Mouse (Mus musculus) neural tube, embryonic 11.5 days (tissue): Measurements from ENCODE around the gene Ankrd52. TPM values are rescaled to one million over a fixed set of nuclear protein-coding genes. Genes with fewer than 3 reads are reported as not detected.

Experiments used
- ATAC-seq: fragments of 200-750 bp; cut with Nextera tagmentation; 2 replicates; pipeline ENCODE4 v1.8.0; 2017; ENCODE audit warnings: moderate number of reproducible peaks, mild to moderate bottlenecking, moderate TSS enrichment, moderate library complexity; ENCODE audit not compliant: insufficient read depth, low FRiP score, low TSS enrichment
- DNase-seq: peaks from one replicate; pipeline ENCODE4 v3.0.0-alpha.2; 2015; ENCODE audit warnings: low spot score
- H3K27ac ChIP-seq: fragments of 300-500 bp; sonication (generic); 2 replicates; pipeline ENCODE4 v1.5.1; 2014; ENCODE audit warnings: low read depth, mild to moderate bottlenecking, low read length
- H3K27me3 ChIP-seq: fragments of 300-500 bp; sonication (generic); 2 replicates; pipeline ENCODE4 v1.6.1; 2014; ENCODE audit warnings: mild to moderate bottlenecking, low read length, mixed read lengths; ENCODE audit not compliant: control insufficient read depth, insufficient read depth
- H3K36me3 ChIP-seq: fragments of 300-500 bp; sonication (generic); 2 replicates; pipeline ENCODE4 v1.6.1; 2014; ENCODE audit warnings: mild to moderate bottlenecking, low read length, moderate library complexity, mixed read lengths; ENCODE audit not compliant: control insufficient read depth, insufficient read depth
- H3K4me1 ChIP-seq: fragments of 300-500 bp; sonication (generic); 2 replicates; pipeline ENCODE4 v1.6.1; 2014; ENCODE audit warnings: low read length, mixed read lengths; ENCODE audit not compliant: control insufficient read depth, insufficient read depth
- H3K4me2 ChIP-seq: fragments of 300-500 bp; sonication (generic); 2 replicates; pipeline ENCODE4 v1.6.1; 2014; ENCODE audit warnings: low read depth, mild to moderate bottlenecking, moderate library complexity
- H3K4me3 ChIP-seq: fragments of 300-500 bp; sonication (generic); 2 replicates; pipeline ENCODE4 v1.5.1; 2014; ENCODE audit warnings: low read depth, low read length
- H3K9ac ChIP-seq: fragments of 300-500 bp; sonication (generic); 2 replicates; pipeline ENCODE4 v1.6.1; 2014; ENCODE audit warnings: mild to moderate bottlenecking, low read length
- H3K9me3 ChIP-seq: fragments of 300-500 bp; sonication (generic); 2 replicates; pipeline ENCODE4 v1.6.1; 2016; ENCODE audit warnings: low read length; ENCODE audit not compliant: control insufficient read depth
- WGBS: fragments of 180-500 bp; shearing (Covaris S2); extraction: QIAGEN DNeasy Blood & Tissue Kit; methylation state at CpG from one replicate; pipeline ENCODE4 v1.1.7; 2014; 5-methylcytosine and 5-hydroxymethylcytosine counted together
- polyA plus RNA-seq: library from polyadenylated mRNA; unstranded; fragments of >200 nt; fragmentation: Nextera tagmentation; extraction: Ambion mirVana; gene quantifications from 2 replicates; pipeline ENCODE4 v1.2.1, GENCODE M21; 2014

Gene Ankrd52
- polyA plus RNA-seq, 1 experiment from 2014 or later, result 9.5 TPM

GRCm38 (mm10) chr10:128388941-128389340 lies 12.0 kb downstream of the Ankrd52 start:
- Histone ChIP-seq H3K27ac (no peak overlapping the region), H3K4me2 (no peak overlapping the region), H3K9ac (no peak overlapping the region), H3K4me3 (no peak overlapping the region), H3K36me3 (peaks cover 48% of the 10 kb centered on the region), H3K4me1 (no peaks in the 10 kb centered on the region), H3K27me3 (no peaks in the 10 kb centered on the region), H3K9me3 (no peaks in the 10 kb centered on the region)
- no peak for ATAC-seq
- WGBS, result 92% methylated on average over 14 of the region's 14 CpGs
- no peak for DNase-seq

- 86% methylated on average over 6 of the region's 6 CpGs for WGBS
- Histone ChIP-seq H3K9me3 (no peaks in the 10 kb centered on the region), H3K27ac (no peak overlapping the region), H3K36me3 (peaks cover 48% of the 10 kb centered on the region), H3K4me2 (no peak overlapping the region), H3K27me3 (no peaks in the 10 kb centered on the region), H3K4me1 (no peaks in the 10 kb centered on the region), H3K9ac (no peak overlapping the region), H3K4me3 (no peak overlapping the region)
- DNase-seq, result no peak
- ATAC-seq, result no peak
Observed at GRCm38 (mm10) chr10:128389570-128389969, 12.7 kb downstream of the Ankrd52 start.

GRCm38 (mm10) chr10:128390366-128390765 lies 13.5 kb downstream of the Ankrd52 start:
- Histone ChIP-seq H3K36me3 (peaks cover 48% of the 10 kb centered on the region), H3K4me3 (no peak overlapping the region), H3K27ac (no peak overlapping the region), H3K4me2 (no peak overlapping the region), H3K9ac (no peak overlapping the region), H3K27me3 (no peaks in the 10 kb centered on the region), H3K9me3 (no peaks in the 10 kb centered on the region), H3K4me1 (no peaks in the 10 kb centered on the region)
- ATAC-seq (no peak), DNase-seq (no peak)
- 92% methylated on average over 12 of the region's 12 CpGs for WGBS

- DNase-seq (no peak), ATAC-seq (no peak)
- H3K4me2 ChIP-seq, result no peak overlapping the region
- no peak overlapping the region for H3K27ac ChIP-seq
- H3K4me1 ChIP-seq, result no peaks in the 10 kb centered on the region
- WGBS, result 81% methylated on average over 6 of the region's 6 CpGs
- H3K27me3 ChIP-seq, result no peaks in the 10 kb centered on the region
- no peak overlapping the region for H3K4me3 ChIP-seq
- peaks cover 38% of the 10 kb centered on the region for H3K36me3 ChIP-seq
- H3K9me3 ChIP-seq, result no peaks in the 10 kb centered on the region
- H3K9ac ChIP-seq, result no peak overlapping the region
Observed at GRCm38 (mm10) chr10:128391850-128392249, 14.9 kb downstream of the Ankrd52 start.

GRCm38 (mm10) chr10:128396017-128396673 lies 19.2 kb downstream of the Ankrd52 start:
- H3K27ac ChIP-seq, result no peak overlapping the region
- WGBS, result 72% methylated on average over 11 of the region's 11 CpGs
- H3K4me1 ChIP-seq, result no peaks in the 10 kb centered on the region
- H3K27me3 ChIP-seq, result no peaks in the 10 kb centered on the region
- H3K9ac ChIP-seq, result no peak overlapping the region
- H3K9me3 ChIP-seq, result no peaks in the 10 kb centered on the region
- H3K36me3 ChIP-seq, result peaks cover 8% of the 10 kb centered on the region
- H3K4me3 ChIP-seq, result no peak overlapping the region
- H3K4me2 ChIP-seq, result no peak overlapping the region
- DNase-seq (no peak), ATAC-seq (no peak)

GRCm38 (mm10) chr10:128396716-128397264 lies 19.9 kb downstream of the Ankrd52 start:
- DNase-seq (no peak), ATAC-seq (no peak)
- Histone ChIP-seq H3K4me3 (no peak overlapping the region), H3K27ac (no peak overlapping the region), H3K9me3 (no peaks in the 10 kb centered on the region), H3K4me2 (no peak overlapping the region), H3K36me3 (peaks cover 3% of the 10 kb centered on the region), H3K9ac (no peak overlapping the region; the same call in 1 of the 2 replicates), H3K27me3 (no peaks in the 10 kb centered on the region), H3K4me1 (no peaks in the 10 kb centered on the region)
- 82% methylated on average over 10 of the region's 10 CpGs for WGBS

GRCm38 (mm10) chr10:128397466-128397865 lies 20.6 kb downstream of the Ankrd52 start:
- Histone ChIP-seq H3K4me2 (no peak overlapping the region), H3K4me1 (no peaks in the 10 kb centered on the region), H3K27me3 (no peaks in the 10 kb centered on the region), H3K9ac (no peak overlapping the region), H3K9me3 (no peaks in the 10 kb centered on the region), H3K4me3 (no peak overlapping the region), H3K36me3 (no peaks in the 10 kb centered on the region; the same call in 1 of the 2 replicates), H3K27ac (no peak overlapping the region)
- ATAC-seq, result no peak
- WGBS, result 60% methylated on average over 7 of the region's 7 CpGs
- no peak for DNase-seq

GRCm38 (mm10) chr10:128400338-128400737 lies 23.4 kb downstream of the Ankrd52 start:
- Histone ChIP-seq H3K4me2 (no peak overlapping the region), H3K27ac (no peak overlapping the region), H3K27me3 (no peaks in the 10 kb centered on the region), H3K4me1 (no peaks in the 10 kb centered on the region), H3K36me3 (no peaks in the 10 kb centered on the region), H3K9me3 (no peaks in the 10 kb centered on the region), H3K4me3 (no peak overlapping the region), H3K9ac (no peak overlapping the region)
- WGBS, result 40% methylated on average over 5 of the region's 5 CpGs
- ATAC-seq (no peak), DNase-seq (no peak)

- Histone ChIP-seq H3K4me1 (no peaks in the 10 kb centered on the region), H3K9me3 (no peaks in the 10 kb centered on the region), H3K36me3 (0 out of 2 replicates have a peak, but pooled peaks cover under 1% of the 10 kb centered on the region), H3K27me3 (no peaks in the 10 kb centered on the region), H3K9ac (no peak within 1 kb of the TSS), H3K27ac (no peak within 1 kb of the TSS), H3K4me2 (no peak within 1 kb of the TSS), H3K4me3 (no peak within 1 kb of the TSS)
- ATAC-seq (no peak), DNase-seq (no peak)
- 38% methylated on average over 2 of the region's 2 CpGs for WGBS
Observed at GRCm38 (mm10) chr10:128401056-128401455, 24.1 kb downstream of the Ankrd52 start, which contains the start of gene Slc39a5. Slc39a5 (minus strand) TSS chr10:128401229.
